Mouse (Mus musculus): ENCODE data around the gene Mlh3. TPM values are rescaled to one million over a fixed set of nuclear protein-coding genes. Genes with fewer than 3 reads are reported as not detected.
A peak's percentile ranks its signal among the peaks of the same experiment; 100 is the strongest.

The Mlh3 gene
- polyA plus RNA-seq, 1 experiment from 2014 or later: 9.4 TPM

DNA sequence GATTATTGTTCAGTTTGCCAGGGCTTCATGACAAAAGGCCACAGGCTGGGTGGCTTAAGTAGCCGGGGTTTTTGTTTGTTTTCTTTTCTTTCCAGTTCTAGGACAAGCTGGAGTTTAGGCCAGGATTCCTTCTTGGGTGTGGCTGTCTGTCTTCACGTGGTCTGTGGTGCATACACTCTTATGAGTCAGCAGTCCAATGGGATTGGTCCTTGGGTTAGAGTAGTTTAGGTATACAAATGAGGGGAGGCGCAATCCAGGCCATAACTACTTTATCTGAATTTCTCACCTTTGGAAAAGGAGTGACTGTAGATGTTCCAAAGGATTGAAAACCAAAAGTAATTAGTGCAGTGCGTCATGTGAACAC is 1.4 kb upstream of the Mlh3 start:
- 0 out of 2 replicates have a peak, but pooled peaks cover 4% of the 10 kb centered on the region for H3K4me1 ChIP-seq (replicated peaks; ENCODE audit: control insufficient read depth, insufficient read depth, low read length)
- no peak for DNase-seq (ENCODE audit: low spot score)
- no peaks in the 10 kb centered on the region for H3K9me3 ChIP-seq (ENCODE audit: control insufficient read depth, low read length)
- 82% methylated on average over 4 of the region's 4 CpGs for WGBS
- no peaks in the 10 kb centered on the region for H3K27me3 ChIP-seq (ENCODE audit: control insufficient read depth, insufficient read depth, low read length)
- H3K4me3 ChIP-seq (replicated peaks; ENCODE audit: low read length): no peak overlapping the region
- H3K4me2 ChIP-seq (replicated peaks): no peak overlapping the region
- ATAC-seq (ENCODE audit: low FRiP score): no peak
- no peak overlapping the region for H3K9ac ChIP-seq
- H3K36me3 ChIP-seq (replicated peaks; ENCODE audit: control insufficient read depth, insufficient read depth): no peaks in the 10 kb centered on the region; the same call in 1 of the 2 replicates
- no peak overlapping the region for H3K27ac ChIP-seq

DNA sequence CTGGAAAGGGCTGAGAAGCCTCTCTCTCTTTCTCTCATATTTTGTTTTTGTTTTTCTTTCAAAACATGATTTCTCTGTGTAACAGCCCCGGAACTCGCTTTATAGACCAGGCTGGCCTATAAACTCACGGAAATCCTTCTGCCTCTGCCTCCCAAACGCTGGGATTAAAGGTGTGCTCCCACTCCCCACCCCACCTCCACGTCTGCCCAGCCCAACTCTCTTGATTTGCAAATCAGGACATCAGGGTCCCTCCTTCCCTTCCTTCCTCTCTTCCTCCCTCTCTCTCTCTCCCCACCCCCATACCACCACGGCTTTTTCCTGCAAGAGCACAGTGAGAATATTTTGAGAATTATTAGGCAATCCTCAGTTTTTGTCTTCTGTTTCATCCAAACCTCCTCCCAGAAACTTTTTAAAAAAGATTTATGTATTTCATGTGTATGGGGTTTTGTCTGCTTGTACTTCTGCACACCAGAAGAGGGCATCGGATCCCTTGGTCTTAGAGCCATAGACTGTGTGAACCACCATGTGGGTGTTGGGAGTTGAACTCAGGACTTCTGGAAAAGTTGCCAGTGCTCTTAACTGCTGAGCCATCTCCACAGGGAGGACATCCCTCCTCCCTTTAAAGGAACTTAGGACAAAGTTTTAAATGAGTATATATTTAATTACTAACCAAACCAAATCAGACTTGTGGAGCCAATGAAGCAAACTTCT is 888 bp upstream of the Mlh3 start:
- Histone ChIP-seq H3K4me2 (replicated peaks) (peak overlapping the region; percentile 63; the same call in 1 of the 2 replicates), H3K4me3 (replicated peaks; ENCODE audit: low read length) (no peak overlapping the region), H3K27ac (no peak overlapping the region), H3K9ac (no peak overlapping the region), H3K27me3 (ENCODE audit: control insufficient read depth, insufficient read depth, low read length) (no peaks in the 10 kb centered on the region), H3K9me3 (ENCODE audit: control insufficient read depth, low read length) (no peaks in the 10 kb centered on the region), H3K4me1 (replicated peaks; ENCODE audit: control insufficient read depth, insufficient read depth, low read length) (0 out of 2 replicates have a peak, but pooled peaks cover 4% of the 10 kb centered on the region), H3K36me3 (replicated peaks; ENCODE audit: control insufficient read depth, insufficient read depth) (no peaks in the 10 kb centered on the region; the same call in 1 of the 2 replicates)
- ATAC-seq (ENCODE audit: low FRiP score) (no peak), DNase-seq (ENCODE audit: low spot score) (no peak)
- WGBS: 74% methylated on average over 7 of the region's 7 CpGs

DNA sequence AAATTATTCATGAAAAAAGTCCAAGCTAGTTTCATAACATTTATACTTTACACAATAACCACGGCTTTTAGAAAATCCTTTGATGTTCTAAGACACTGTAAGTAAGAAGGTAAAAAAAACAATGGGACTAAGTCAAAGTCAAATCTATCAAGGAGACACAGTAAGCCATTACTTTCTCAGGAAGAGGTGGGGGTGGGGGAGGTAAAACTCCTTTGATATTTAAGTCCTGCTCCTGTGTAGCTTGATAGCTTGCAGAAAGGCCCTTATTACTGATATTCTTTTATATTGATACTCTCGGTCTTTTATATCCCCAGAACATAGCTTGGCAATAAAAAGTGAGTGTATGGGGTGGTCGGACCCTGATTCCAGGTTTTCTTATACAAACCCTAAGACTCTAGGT is 578 bp downstream of the Mlh3 start:
- Histone ChIP-seq H3K4me2 (replicated peaks) (peak overlapping the region; percentile 63), H3K27ac (peak overlapping the region; percentile 89), H3K36me3 (replicated peaks; ENCODE audit: control insufficient read depth, insufficient read depth) (no peaks in the 10 kb centered on the region; the same call in 1 of the 2 replicates), H3K27me3 (ENCODE audit: control insufficient read depth, insufficient read depth, low read length) (no peaks in the 10 kb centered on the region), H3K9ac (peak overlapping the region; percentile 62), H3K4me1 (replicated peaks; ENCODE audit: control insufficient read depth, insufficient read depth, low read length) (0 out of 2 replicates have a peak, but pooled peaks cover 4% of the 10 kb centered on the region), H3K4me3 (replicated peaks; ENCODE audit: low read length) (peak overlapping the region; percentile 45), H3K9me3 (ENCODE audit: control insufficient read depth, low read length) (no peaks in the 10 kb centered on the region)
- DNase-seq (ENCODE audit: low spot score) (no peak), ATAC-seq (ENCODE audit: low FRiP score) (0 out of 2 replicates have a peak, but pooled peaks have one; percentile 11)
- 65% methylated on average over 3 of the region's 3 CpGs for WGBS

DNA sequence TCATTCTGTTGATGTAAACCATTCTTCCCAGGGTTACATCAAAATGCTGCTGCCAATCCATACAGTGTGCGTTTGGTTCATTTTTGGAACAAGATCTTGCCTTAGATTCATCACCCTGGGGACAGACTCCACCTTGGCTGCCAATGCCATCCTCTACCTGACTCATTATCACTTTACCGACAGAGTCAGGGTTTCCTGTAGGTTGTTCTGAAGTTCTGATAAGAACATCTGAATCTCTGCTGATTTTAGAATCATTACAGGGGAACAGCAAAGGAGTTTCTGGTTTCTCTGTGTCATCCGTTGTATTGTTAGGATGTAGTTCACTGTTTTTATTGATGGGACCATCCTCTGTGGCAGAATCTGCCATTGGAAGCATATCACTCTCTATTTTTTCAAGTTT is 4.2 kb downstream of the Mlh3 start:
- no peaks in the 10 kb centered on the region for H3K27me3 ChIP-seq (ENCODE audit: control insufficient read depth, insufficient read depth, low read length)
- ATAC-seq (ENCODE audit: low FRiP score) (no peak), DNase-seq (ENCODE audit: low spot score) (no peak)
- no peak overlapping the region for H3K9ac ChIP-seq
- H3K4me3 ChIP-seq (replicated peaks; ENCODE audit: low read length): no peak overlapping the region
- H3K27ac ChIP-seq: no peak overlapping the region
- H3K4me2 ChIP-seq (replicated peaks): no peak overlapping the region
- H3K9me3 ChIP-seq (ENCODE audit: control insufficient read depth, low read length): no peaks in the 10 kb centered on the region
- 0 out of 2 replicates have a peak, but pooled peaks cover 4% of the 10 kb centered on the region for H3K4me1 ChIP-seq (replicated peaks; ENCODE audit: control insufficient read depth, insufficient read depth, low read length)
- WGBS: 94% methylated on average over 3 of the region's 3 CpGs
- no peaks in the 10 kb centered on the region; the same call in 1 of the 2 replicates for H3K36me3 ChIP-seq (replicated peaks; ENCODE audit: control insufficient read depth, insufficient read depth)

DNA sequence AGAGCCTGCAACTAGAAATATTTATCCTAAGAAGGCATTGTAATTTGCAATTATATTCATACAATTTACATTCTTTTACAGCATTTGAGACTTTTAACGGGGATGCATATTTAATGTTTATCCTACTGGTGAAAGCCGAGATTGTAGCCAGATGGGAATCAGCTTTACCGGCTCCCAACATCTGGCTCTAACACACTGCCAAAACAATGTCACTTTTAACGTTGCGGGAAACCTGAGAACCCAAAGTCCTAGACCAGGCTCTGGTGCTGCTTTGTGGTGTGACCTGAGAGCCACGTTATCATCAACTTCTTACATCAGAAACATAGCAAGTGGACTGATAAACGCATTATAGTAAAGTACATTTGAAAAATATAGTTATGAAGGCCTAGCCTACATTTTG is 5.5 kb downstream of the Mlh3 start:
- peaks cover 8% of the 10 kb centered on the region; the same call in 1 of the 2 replicates for H3K36me3 ChIP-seq (replicated peaks; ENCODE audit: control insufficient read depth, insufficient read depth)
- H3K27me3 ChIP-seq (ENCODE audit: control insufficient read depth, insufficient read depth, low read length): no peaks in the 10 kb centered on the region
- WGBS: 72% methylated on average over 7 of the region's 7 CpGs
- no peaks in the 10 kb centered on the region for H3K9me3 ChIP-seq (ENCODE audit: control insufficient read depth, low read length)
- no peak overlapping the region for H3K9ac ChIP-seq
- DNase-seq (ENCODE audit: low spot score) (peak; percentile 30), ATAC-seq (ENCODE audit: low FRiP score) (no peak)
- no peak overlapping the region for H3K27ac ChIP-seq
- 0 out of 2 replicates have a peak, but pooled peaks cover 3% of the 10 kb centered on the region for H3K4me1 ChIP-seq (replicated peaks; ENCODE audit: control insufficient read depth, insufficient read depth, low read length)
- no peak overlapping the region for H3K4me2 ChIP-seq (replicated peaks)
- H3K4me3 ChIP-seq (replicated peaks; ENCODE audit: low read length): no peak overlapping the region

DNA sequence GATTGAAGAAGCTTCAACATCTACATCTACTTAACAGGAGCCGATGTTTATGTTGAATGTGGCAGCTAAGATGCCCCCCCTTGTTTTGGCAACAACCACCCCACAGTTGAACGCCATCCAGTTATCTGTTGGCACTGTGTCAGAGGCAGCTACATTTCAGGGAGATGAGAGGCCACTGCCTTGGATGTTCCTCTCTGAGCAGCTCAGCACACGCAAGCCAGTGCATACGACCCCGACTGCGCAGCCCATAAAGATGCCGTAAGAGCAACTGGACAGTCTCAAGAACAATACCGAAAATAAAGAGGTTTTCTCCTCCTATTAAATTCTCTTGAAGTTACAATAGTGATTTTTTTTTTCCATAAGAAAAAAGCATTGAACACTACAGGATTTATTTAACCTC is 5.9 kb downstream of the Mlh3 start:
- Histone ChIP-seq H3K4me1 (replicated peaks; ENCODE audit: control insufficient read depth, insufficient read depth, low read length) (no peaks in the 10 kb centered on the region), H3K9ac (no peak overlapping the region), H3K4me2 (replicated peaks) (no peak overlapping the region), H3K4me3 (replicated peaks; ENCODE audit: low read length) (no peak overlapping the region), H3K27ac (no peak overlapping the region), H3K36me3 (replicated peaks; ENCODE audit: control insufficient read depth, insufficient read depth) (peaks cover 8% of the 10 kb centered on the region; the same call in 1 of the 2 replicates), H3K27me3 (ENCODE audit: control insufficient read depth, insufficient read depth, low read length) (no peaks in the 10 kb centered on the region), H3K9me3 (ENCODE audit: control insufficient read depth, low read length) (no peaks in the 10 kb centered on the region)
- DNase-seq (ENCODE audit: low spot score): no peak
- 79% methylated on average over 8 of the region's 8 CpGs for WGBS
- no peak for ATAC-seq (ENCODE audit: low FRiP score)

DNA sequence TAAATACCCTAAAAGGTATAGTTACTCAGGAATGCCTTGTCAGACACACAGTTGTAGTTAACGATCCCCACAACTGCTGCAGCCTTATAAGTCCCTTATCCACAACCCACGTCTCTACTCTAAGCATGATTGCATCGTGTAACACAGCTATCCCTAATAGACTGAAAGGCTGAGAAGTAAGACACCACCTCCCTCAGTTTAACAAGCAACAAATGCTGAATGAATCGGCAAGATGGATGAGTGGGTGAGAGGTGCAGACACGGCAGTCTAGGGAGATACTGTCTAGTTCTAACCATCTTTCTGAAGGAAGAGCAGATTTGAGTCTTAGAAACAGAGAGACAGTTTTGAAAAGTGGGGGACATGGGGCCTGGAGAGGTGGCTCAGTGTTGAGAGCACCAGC is 7.2 kb downstream of the Mlh3 start:
- H3K4me2 ChIP-seq (replicated peaks): no peak overlapping the region
- peaks cover 20% of the 10 kb centered on the region for H3K36me3 ChIP-seq (replicated peaks; ENCODE audit: control insufficient read depth, insufficient read depth)
- no peaks in the 10 kb centered on the region for H3K9me3 ChIP-seq (ENCODE audit: control insufficient read depth, low read length)
- H3K4me1 ChIP-seq (replicated peaks; ENCODE audit: control insufficient read depth, insufficient read depth, low read length): no peaks in the 10 kb centered on the region
- DNase-seq (ENCODE audit: low spot score) (no peak), ATAC-seq (ENCODE audit: low FRiP score) (no peak)
- no peak overlapping the region for H3K27ac ChIP-seq
- H3K9ac ChIP-seq: no peak overlapping the region
- whole genome bisulfite sequencing: 85% methylated on average over 5 of the region's 5 CpGs
- H3K27me3 ChIP-seq (ENCODE audit: control insufficient read depth, insufficient read depth, low read length): no peaks in the 10 kb centered on the region
- no peak overlapping the region for H3K4me3 ChIP-seq (replicated peaks; ENCODE audit: low read length)

DNA sequence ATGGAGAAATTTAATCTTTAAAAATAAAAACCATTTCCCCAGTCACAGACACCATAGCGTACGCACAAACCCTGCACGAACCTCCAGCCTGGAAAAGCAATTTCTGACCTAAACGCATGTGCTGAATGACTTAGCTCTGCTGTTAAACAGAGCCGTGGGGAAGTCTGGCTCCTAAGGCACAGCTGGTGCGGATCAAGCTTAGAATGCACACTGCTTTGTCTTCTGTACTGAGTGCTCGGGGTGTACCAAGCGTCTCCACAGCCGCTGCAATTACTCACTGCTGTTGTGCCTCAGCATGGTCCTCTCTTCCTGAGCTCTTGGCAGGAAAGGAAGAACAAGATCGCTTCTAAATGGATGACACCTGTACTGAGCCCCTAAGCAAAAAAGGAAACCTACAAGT is 7.9 kb downstream of the Mlh3 start:
- no peak for ATAC-seq (ENCODE audit: low FRiP score)
- Histone ChIP-seq H3K4me2 (replicated peaks) (no peak overlapping the region), H3K9me3 (ENCODE audit: control insufficient read depth, low read length) (no peaks in the 10 kb centered on the region), H3K9ac (no peak overlapping the region; the same call in 1 of the 2 replicates), H3K4me3 (replicated peaks; ENCODE audit: low read length) (no peak overlapping the region), H3K27me3 (ENCODE audit: control insufficient read depth, insufficient read depth, low read length) (no peaks in the 10 kb centered on the region), H3K4me1 (replicated peaks; ENCODE audit: control insufficient read depth, insufficient read depth, low read length) (no peaks in the 10 kb centered on the region), H3K36me3 (replicated peaks; ENCODE audit: control insufficient read depth, insufficient read depth) (peaks cover 21% of the 10 kb centered on the region), H3K27ac (no peak overlapping the region)
- 47% methylated on average over 10 of the region's 10 CpGs for WGBS
- peak; percentile 36 for DNase-seq (ENCODE audit: low spot score)

DNA sequence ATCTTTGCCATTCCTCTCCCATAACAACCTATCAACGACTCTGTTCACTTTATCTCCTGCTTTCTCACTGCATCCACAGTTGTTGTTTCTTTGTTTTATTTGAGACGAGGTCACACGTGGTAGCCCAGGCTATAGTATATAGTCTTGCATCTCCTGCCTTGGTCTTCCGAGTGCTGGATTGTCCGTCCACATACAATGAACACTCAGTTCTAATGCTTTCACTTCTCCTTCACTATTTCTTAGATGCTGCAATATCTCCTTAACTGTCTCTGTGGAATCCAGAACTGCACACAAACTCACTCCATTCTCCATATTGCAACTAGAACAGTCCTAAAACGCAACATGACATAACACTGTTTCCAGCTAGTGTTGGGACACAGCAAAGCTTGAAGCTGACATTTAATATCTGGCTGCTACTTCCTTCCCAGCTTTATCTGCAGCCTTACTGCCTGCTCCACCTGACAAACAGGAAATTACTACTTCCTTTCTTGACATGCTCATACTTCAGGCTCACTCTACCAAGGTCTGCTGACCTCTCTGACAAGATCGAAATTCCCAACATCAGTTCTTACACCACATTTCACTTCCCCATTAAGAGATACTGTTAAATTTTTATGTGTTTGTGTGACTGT is 13.3 kb downstream of the Mlh3 start:
- WGBS: 87% methylated on average over 7 of the region's 7 CpGs
- ATAC-seq (ENCODE audit: low FRiP score) (no peak), DNase-seq (ENCODE audit: low spot score) (no peak)
- Histone ChIP-seq H3K9ac (no peak overlapping the region), H3K4me1 (replicated peaks; ENCODE audit: control insufficient read depth, insufficient read depth, low read length) (no peaks in the 10 kb centered on the region), H3K4me3 (replicated peaks; ENCODE audit: low read length) (no peak overlapping the region), H3K4me2 (replicated peaks) (no peak overlapping the region), H3K27me3 (ENCODE audit: control insufficient read depth, insufficient read depth, low read length) (no peaks in the 10 kb centered on the region), H3K9me3 (ENCODE audit: control insufficient read depth, low read length) (no peaks in the 10 kb centered on the region), H3K27ac (no peak overlapping the region), H3K36me3 (replicated peaks; ENCODE audit: control insufficient read depth, insufficient read depth) (peaks cover 25% of the 10 kb centered on the region)
